In the genomic region with DNA sequence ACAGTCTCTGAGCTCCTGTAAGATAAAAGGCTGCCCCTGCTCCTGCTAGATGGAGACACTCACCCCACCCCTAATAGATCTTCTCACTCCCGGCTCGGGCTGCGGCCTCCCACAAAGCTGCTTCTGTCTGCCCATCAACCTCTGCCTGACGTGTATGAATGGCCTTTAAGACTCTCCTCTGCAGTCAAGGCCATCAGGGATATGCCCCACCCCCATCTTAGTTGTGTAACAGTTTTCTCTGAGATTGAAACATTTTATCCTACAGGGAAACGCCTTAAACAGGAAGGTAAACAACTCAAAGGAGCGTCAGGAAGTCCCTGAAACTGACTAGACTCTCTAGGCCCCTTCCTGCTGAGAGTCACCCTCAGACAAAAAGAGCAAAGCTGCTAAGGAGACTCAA, we compare ENCODE assay signal across 30 mouse cellular contexts. TPM values are rescaled to one million over a fixed set of nuclear protein-coding genes. Genes with fewer than 3 reads are reported as not detected.
"Had no signal": no experiment of that assay in that cellular context is flagged by ENCODE, and none has a peak within 500 bp of the region (broad histone marks: within the 10 kb centered on the region; RNA-seq: fewer than 3 reads in every experiment).

No protein-coding gene starts in this region.

- H3K4me1 ChIP-seq: liver, embryonic 13.5 days had no signal

- H3K4me3 ChIP-seq: layer of hippocampus, adult 2 months; left cerebral cortex, adult 2 months; limb, embryonic 12.5 days; limb, embryonic 15.5 days; liver, embryonic 13.5 days had no signal

- H3K27ac ChIP-seq: kidney, postnatal 0 days; layer of hippocampus, adult 2 months; left cerebral cortex, adult 2 months; limb, embryonic 12.5 days; limb, embryonic 15.5 days; liver, embryonic 13.5 days had no signal

- DNase-seq: kidney, adult 2 months; layer of hippocampus, adult 9-11 months; layer of hippocampus, postnatal 36 days; liver, embryonic 13.5 days; lung, adult 2 months; lung, postnatal 14 days; lung, postnatal 4 days; midbrain, embryonic 14.5 days; thymus, postnatal 25 days had no signal

RNA-seq across cellular contexts. Expression of a gene that starts 6.4 kb away (rescaled TPM):
- total RNA-seq: layer of hippocampus, adult 2 months; layer of hippocampus, postnatal 36 days; left cerebral cortex, adult 2 months; left cerebral cortex, postnatal 10 days; left cerebral cortex, postnatal 36 days; megakaryocyte progenitor cell, adult 5-6 weeks; megakaryocyte-erythroid progenitor cell, adult 5-6 weeks; midbrain, postnatal 0 days had no signal
- polyA plus RNA-seq: kidney, embryonic 14.5 days; kidney, postnatal 0 days; large intestine, adult 2 months; limb, embryonic 12.5 days; limb, embryonic 15.5 days; liver, embryonic 13.5 days; liver, embryonic 16.5 days; lung, adult 2 months; lung, embryonic 16.5 days; midbrain, embryonic 11.5 days; midbrain, embryonic 14.5 days; midbrain, postnatal 0 days; neural tube, embryonic 11.5 days; neural tube, embryonic 14.5 days; small intestine, adult 2 months; spleen, adult 2 months; stomach, embryonic 16.5 days; thymus, postnatal 0 days had no signal
